Mouse (Mus musculus): ENCODE data around the gene Iqca. TPM values are rescaled to one million over a fixed set of nuclear protein-coding genes. Genes with fewer than 3 reads are reported as not detected.

The Iqca gene
- total and polyA plus RNA-seq, 3 experiments: 0.27 TPM; not detected in 2

GRCm38 (mm10) chr1:90159927-90160326 is 6.7 kb upstream of the Iqca start:
- Histone ChIP-seq H3K9me3 (replicated peaks) (peaks cover 95% of the 10 kb centered on the region), H3K27me3 (ENCODE audit: insufficient read depth, low read length) (no peaks in the 10 kb centered on the region), H3K4me3 (ENCODE audit: low read depth, low read length) (no peak overlapping the region), H3K4me1 (ENCODE audit: insufficient read depth, low read depth, low read length) (no peaks in the 10 kb centered on the region), H3K36me3 (replicated peaks) (no peaks in the 10 kb centered on the region)
- TF ChIP-seq GATA2 (IDR thresholded peaks at IDR 0.05; ENCODE audit: borderline replicate concordance, low read depth, low read length) (no peak), CTCF (IDR thresholded peaks at IDR 0.05; ENCODE audit: low read depth, low read length) (no peak), POLR2AphosphoS5 (IDR thresholded peaks at IDR 0.05; ENCODE audit: insufficient replicate concordance, low read depth, low read length) (no peak), TAL1 (conservative IDR thresholded peaks at IDR 0.05; ENCODE audit: low read depth, low read length) (no peak), GATA1 (IDR thresholded peaks at IDR 0.05; ENCODE audit: borderline replicate concordance, low read length) (no peak)
- ATAC-seq (ENCODE audit: extremely low read depth, insufficient number of reproducible peaks, low FRiP score, poor library complexity, severe bottlenecking) (no peak), DNase-seq (ENCODE audit: low spot score) (no peak)

GRCm38 (mm10) chr1:90156589-90156988 is 3.4 kb upstream of the Iqca start:
- Histone ChIP-seq H3K36me3 (replicated peaks) (no peaks in the 10 kb centered on the region), H3K27me3 (ENCODE audit: insufficient read depth, low read length) (no peaks in the 10 kb centered on the region; the same call in 1 of the 2 replicates), H3K9me3 (replicated peaks) (peaks cover 97% of the 10 kb centered on the region), H3K4me3 (ENCODE audit: low read depth, low read length) (no peak overlapping the region), H3K4me1 (ENCODE audit: insufficient read depth, low read depth, low read length) (no peaks in the 10 kb centered on the region)
- no peak for ATAC-seq (ENCODE audit: extremely low read depth, insufficient number of reproducible peaks, low FRiP score, poor library complexity, severe bottlenecking)
- DNase-seq (ENCODE audit: low spot score): no peak
- no peak for TF ChIP-seq POLR2AphosphoS5 (IDR thresholded peaks at IDR 0.05; ENCODE audit: insufficient replicate concordance, low read depth, low read length)
- no peak for TF ChIP-seq GATA2 (IDR thresholded peaks at IDR 0.05; ENCODE audit: borderline replicate concordance, low read depth, low read length)

GRCm38 (mm10) chr1:90153787-90154186 is 586 bp upstream of the Iqca start:
- ATAC-seq (ENCODE audit: extremely low read depth, insufficient number of reproducible peaks, low FRiP score, poor library complexity, severe bottlenecking): no peak
- Histone ChIP-seq H3K36me3 (replicated peaks) (no peaks in the 10 kb centered on the region), H3K9me3 (replicated peaks) (peaks cover 92% of the 10 kb centered on the region), H3K27me3 (ENCODE audit: insufficient read depth, low read length) (no peaks in the 10 kb centered on the region; the same call in 1 of the 2 replicates), H3K4me1 (ENCODE audit: insufficient read depth, low read depth, low read length) (no peaks in the 10 kb centered on the region), H3K4me3 (ENCODE audit: low read depth, low read length) (no peak overlapping the region)
- TF ChIP-seq POLR2AphosphoS5 (IDR thresholded peaks at IDR 0.05; ENCODE audit: insufficient replicate concordance, low read depth, low read length) (no peak), TAL1 (conservative IDR thresholded peaks at IDR 0.05; ENCODE audit: low read depth, low read length) (no peak), GATA1 (IDR thresholded peaks at IDR 0.05; ENCODE audit: borderline replicate concordance, low read length) (no peak), CTCF (IDR thresholded peaks at IDR 0.05; ENCODE audit: low read depth, low read length) (no peak), GATA2 (IDR thresholded peaks at IDR 0.05; ENCODE audit: borderline replicate concordance, low read depth, low read length) (no peak)
- DNase-seq (ENCODE audit: low spot score): no peak

GRCm38 (mm10) chr1:90139729-90140128 is 13.5 kb downstream of the Iqca start:
- H3K9me3 ChIP-seq (replicated peaks): peaks cover 70% of the 10 kb centered on the region
- H3K27me3 ChIP-seq (ENCODE audit: insufficient read depth, low read length): no peaks in the 10 kb centered on the region; the same call in 1 of the 2 replicates
- no peaks in the 10 kb centered on the region for H3K36me3 ChIP-seq (replicated peaks)
- no peaks in the 10 kb centered on the region for H3K4me1 ChIP-seq (ENCODE audit: insufficient read depth, low read depth, low read length)
- TF ChIP-seq TAL1 (conservative IDR thresholded peaks at IDR 0.05; ENCODE audit: low read depth, low read length): no peak
- no peak for TF ChIP-seq GATA1 (IDR thresholded peaks at IDR 0.05; ENCODE audit: borderline replicate concordance, low read length)
- TF ChIP-seq CTCF (IDR thresholded peaks at IDR 0.05; ENCODE audit: low read depth, low read length): no peak
- no peak for TF ChIP-seq GATA2 (IDR thresholded peaks at IDR 0.05; ENCODE audit: borderline replicate concordance, low read depth, low read length)
- TF ChIP-seq POLR2AphosphoS5 (IDR thresholded peaks at IDR 0.05; ENCODE audit: insufficient replicate concordance, low read depth, low read length): no peak
- ATAC-seq (ENCODE audit: extremely low read depth, insufficient number of reproducible peaks, low FRiP score, poor library complexity, severe bottlenecking): no peak
- no peak for DNase-seq (ENCODE audit: low spot score)
- H3K4me3 ChIP-seq (ENCODE audit: low read depth, low read length): no peak overlapping the region

GRCm38 (mm10) chr1:90132402-90132801 is 20.8 kb downstream of the Iqca start:
- Histone ChIP-seq H3K27me3 (ENCODE audit: insufficient read depth, low read length) (no peaks in the 10 kb centered on the region), H3K4me3 (ENCODE audit: low read depth, low read length) (no peak overlapping the region), H3K4me1 (ENCODE audit: insufficient read depth, low read depth, low read length) (no peaks in the 10 kb centered on the region), H3K36me3 (replicated peaks) (no peaks in the 10 kb centered on the region), H3K9me3 (replicated peaks) (peaks cover 79% of the 10 kb centered on the region)
- ATAC-seq (ENCODE audit: extremely low read depth, insufficient number of reproducible peaks, low FRiP score, poor library complexity, severe bottlenecking) (no peak), DNase-seq (ENCODE audit: low spot score) (no peak)
- TF ChIP-seq POLR2AphosphoS5 (IDR thresholded peaks at IDR 0.05; ENCODE audit: insufficient replicate concordance, low read depth, low read length) (no peak), CTCF (IDR thresholded peaks at IDR 0.05; ENCODE audit: low read depth, low read length) (no peak), GATA1 (IDR thresholded peaks at IDR 0.05; ENCODE audit: borderline replicate concordance, low read length) (no peak), GATA2 (IDR thresholded peaks at IDR 0.05; ENCODE audit: borderline replicate concordance, low read depth, low read length) (no peak), TAL1 (conservative IDR thresholded peaks at IDR 0.05; ENCODE audit: low read depth, low read length) (no peak)

- TF ChIP-seq CTCF (IDR thresholded peaks at IDR 0.05; ENCODE audit: low read depth, low read length) (no peak), POLR2AphosphoS5 (IDR thresholded peaks at IDR 0.05; ENCODE audit: insufficient replicate concordance, low read depth, low read length) (no peak), GATA2 (IDR thresholded peaks at IDR 0.05; ENCODE audit: borderline replicate concordance, low read depth, low read length) (no peak), TAL1 (conservative IDR thresholded peaks at IDR 0.05; ENCODE audit: low read depth, low read length) (no peak), GATA1 (IDR thresholded peaks at IDR 0.05; ENCODE audit: borderline replicate concordance, low read length) (no peak)
- no peaks in the 10 kb centered on the region for H3K36me3 ChIP-seq (replicated peaks)
- ATAC-seq (ENCODE audit: extremely low read depth, insufficient number of reproducible peaks, low FRiP score, poor library complexity, severe bottlenecking): no peak
These were observed 21.2 kb downstream of the Iqca start for GRCm38 (mm10) chr1:90131982-90132381.

More at GRCm38 (mm10) chr1:90131982-90132381, 21.2 kb downstream of the Iqca start:
- Histone ChIP-seq H3K9me3 (replicated peaks) (peaks cover 78% of the 10 kb centered on the region), H3K4me3 (ENCODE audit: low read depth, low read length) (no peak overlapping the region), H3K4me1 (ENCODE audit: insufficient read depth, low read depth, low read length) (no peaks in the 10 kb centered on the region), H3K27me3 (ENCODE audit: insufficient read depth, low read length) (no peaks in the 10 kb centered on the region)
- no peak for DNase-seq (ENCODE audit: low spot score)
